Mouse (Mus musculus) liver, adult (tissue): ENCODE measurements around the gene Nsmce3.

ENCODE experiments used
- GATA4 ChIP-seq: IDR thresholded peaks from 2 replicates; pipeline ENCODE4 v1.6.1; 2014; ENCODE audit warnings: mild to moderate bottlenecking, low read length; ENCODE audit not compliant: insufficient replicate concordance

Nsmce3 gene

DNA sequence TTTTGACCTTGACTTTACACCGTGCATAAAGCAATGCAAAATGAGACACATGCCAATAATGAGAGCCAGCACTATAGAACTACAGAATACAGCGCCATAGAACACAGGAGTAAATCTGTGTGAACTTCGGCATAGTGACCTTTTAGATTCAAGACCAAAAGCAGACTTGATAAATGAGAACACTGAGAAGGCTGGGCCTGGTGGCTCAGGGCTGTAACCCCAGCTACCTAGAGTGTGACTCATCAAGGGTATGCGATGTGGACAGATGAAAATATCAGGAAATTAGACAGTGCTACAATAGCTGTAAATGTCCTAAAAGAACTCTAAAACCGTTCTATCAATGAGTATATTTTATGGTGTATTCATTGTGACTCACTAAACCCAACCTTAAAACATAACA is 7.6 kb upstream of the Nsmce3 start:
- no peak for TF ChIP-seq GATA4

DNA sequence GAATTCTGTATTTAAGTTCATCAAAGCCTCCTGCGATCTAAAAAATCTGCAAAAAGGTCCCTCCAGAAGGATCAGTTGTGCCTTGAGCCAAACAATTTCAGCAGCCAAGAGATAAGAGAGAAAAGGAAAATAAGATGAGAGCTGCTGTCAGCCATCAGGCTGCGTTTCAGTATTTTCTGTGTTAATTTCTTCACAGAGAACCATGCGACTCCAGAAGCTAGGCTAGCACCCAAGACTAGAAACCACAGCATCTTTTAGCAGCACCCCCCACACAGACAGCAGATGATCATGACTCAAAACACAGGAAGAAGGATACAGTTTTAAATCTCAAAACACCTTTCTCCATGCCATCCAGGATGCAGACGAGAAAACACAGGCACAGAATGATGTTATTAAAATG is 2.1 kb upstream of the Nsmce3 start:
- no peak for TF ChIP-seq GATA4

DNA sequence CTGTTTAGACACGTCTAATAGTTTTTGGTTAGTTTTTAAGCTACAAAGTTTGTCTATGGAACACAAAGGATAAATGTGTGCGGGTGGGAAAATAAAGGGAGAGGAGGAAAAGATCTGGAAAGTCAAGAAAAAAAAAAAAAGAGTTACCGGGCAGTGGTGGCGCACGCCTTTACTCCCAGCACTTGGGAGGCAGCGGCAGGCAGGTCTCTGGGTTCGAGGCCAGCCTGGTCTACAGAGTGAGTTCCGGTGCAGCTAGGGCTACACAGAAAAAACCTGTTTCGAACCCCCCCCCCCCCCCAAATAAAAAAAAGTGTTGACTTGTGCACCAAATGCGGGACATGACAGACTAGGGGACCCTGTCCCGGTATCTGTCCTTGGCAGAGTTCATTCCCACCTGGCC is 469 bp upstream of the Nsmce3 start:
- TF ChIP-seq GATA4 = no peak

DNA sequence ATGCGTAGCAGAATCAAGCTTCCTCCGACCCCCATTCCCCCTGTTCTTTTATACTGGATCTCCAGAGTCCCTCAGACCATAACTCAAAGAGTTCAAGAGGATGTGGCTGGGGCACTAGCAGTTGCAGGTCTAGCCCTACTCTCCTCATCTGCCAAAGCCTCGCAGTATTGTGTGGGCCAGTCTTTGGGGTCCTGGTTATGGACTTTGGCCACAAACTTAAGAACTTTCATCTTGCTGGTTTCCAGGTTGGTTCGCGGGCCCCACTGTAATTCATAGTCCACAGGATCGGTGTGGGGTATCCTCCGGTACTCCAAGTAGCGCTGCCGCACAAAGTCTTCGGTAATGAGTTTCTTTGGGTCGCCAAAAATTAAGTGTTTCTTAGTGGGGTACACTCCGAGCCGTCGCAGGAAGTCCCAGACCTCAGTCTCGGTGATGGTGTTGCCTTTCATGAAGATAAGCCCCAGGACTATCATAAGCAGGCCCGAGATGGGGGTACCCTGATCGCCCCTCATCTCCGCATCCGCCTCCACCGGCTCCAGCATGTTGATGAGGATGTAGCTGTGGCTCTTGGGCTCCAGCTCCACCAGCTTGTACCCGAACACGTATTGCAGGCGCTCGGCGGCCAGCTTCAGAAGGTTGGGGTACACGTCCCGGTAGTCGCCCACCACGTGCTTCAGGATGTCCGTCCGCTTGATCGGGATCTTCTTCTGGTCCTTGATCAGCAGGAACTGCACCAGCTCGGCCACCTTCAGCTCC is 632 bp downstream of the Nsmce3 start:
- TF ChIP-seq GATA4 = no peak

DNA sequence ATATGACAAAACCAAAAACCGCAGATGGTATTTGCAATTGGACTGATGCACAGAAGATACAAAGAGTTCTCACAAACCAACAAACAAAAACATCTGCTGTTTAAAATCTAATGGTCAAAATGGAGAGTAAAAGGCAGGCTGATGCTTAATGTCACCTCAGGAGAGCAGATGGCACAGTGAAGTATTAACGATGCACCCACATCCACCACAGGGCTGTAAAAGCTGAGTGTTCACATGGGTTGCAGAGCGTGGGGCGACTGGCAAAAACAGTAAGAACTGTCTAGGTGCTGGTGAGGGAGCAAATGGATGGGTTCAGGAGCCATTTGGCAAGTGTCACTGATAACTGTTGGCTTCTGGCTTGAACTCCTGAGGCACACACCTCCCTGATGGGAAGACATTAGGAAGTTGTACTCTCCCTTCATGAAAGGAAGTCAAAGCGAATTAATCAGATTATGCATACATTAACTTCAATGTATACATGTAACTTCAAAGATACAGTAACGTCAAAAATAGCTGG is 3.2 kb downstream of the Nsmce3 start:
- TF ChIP-seq GATA4 = no peak

GRCm38 (mm10) chr7:64863538-64863937 is 9.3 kb downstream of the Nsmce3 start:
- TF ChIP-seq GATA4 = no peak

DNA sequence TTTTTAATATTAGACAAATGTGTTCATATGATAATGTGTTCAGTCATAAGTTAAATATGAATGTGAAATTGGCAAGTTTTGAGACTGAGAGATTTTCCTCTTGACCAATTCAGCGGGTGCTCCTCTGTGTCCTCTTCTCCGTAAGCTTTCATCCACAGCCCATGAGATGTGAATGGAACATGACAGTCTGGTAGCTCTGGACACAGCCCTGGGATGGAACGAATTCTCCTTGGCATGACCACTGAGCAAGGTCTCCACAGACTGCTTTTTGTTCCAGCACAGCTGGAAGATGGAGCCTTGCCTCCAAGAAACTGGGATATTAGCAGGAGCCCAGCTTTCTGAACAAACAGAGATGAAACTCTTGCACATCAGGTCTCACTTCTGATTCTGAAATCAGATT is 9.8 kb downstream of the Nsmce3 start:
- no peak for TF ChIP-seq GATA4

GRCm38 (mm10) chr7:64856526-64857082 is 16.2 kb downstream of the Nsmce3 start:
- no peak for TF ChIP-seq GATA4

DNA sequence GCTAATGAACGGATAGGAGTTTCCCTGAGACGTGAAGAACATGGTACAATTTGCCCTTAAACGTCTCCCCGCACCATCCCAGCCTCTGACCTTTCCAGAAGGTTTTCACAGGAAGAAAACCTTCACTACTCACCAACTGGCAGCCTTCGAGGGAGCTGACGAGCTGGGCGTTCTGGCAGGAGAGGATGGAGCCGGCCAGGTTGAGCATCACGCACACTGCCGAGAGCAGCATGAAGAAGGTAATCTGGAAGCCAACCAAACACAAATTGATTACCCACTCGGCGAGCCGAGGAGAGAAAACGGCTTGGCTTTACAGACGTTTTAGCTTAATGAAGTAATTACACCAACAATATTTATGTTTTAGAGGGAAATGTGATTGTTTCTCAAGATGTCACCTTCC is 16.8 kb downstream of the Nsmce3 start:
- no peak for TF ChIP-seq GATA4

- no peak for TF ChIP-seq GATA4
These were observed 17.3 kb downstream of the Nsmce3 start for GRCm38 (mm10) chr7:64855389-64855927.

GRCm38 (mm10) chr7:64850791-64851190 is 22.0 kb downstream of the Nsmce3 start:
- TF ChIP-seq GATA4 = no peak

DNA sequence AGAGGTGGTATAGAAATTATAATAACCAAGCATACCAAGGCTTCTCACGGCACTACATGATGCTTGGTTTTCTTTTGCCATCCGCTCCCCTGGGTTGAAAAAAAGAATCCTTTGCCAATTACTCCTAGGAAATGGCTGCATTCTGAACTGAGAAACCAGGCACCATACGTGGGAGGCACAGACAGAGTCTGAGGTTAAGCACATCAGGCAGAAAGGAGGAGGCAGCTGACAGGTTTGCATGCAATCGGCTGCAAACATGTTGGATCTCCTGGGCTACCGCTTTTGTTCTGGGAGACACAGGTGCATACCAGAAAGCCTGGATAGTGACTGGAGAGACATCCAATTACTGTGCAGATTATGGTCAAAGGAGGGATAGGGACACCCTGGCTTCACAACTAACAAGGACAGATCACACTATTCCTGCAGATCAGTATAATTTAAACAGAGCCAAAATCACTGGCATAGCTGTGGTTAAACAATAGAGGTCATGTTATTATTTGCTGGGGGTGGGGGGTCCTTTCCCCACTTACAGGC is 25.4 kb downstream of the Nsmce3 start:
- TF ChIP-seq GATA4 = no peak

DNA sequence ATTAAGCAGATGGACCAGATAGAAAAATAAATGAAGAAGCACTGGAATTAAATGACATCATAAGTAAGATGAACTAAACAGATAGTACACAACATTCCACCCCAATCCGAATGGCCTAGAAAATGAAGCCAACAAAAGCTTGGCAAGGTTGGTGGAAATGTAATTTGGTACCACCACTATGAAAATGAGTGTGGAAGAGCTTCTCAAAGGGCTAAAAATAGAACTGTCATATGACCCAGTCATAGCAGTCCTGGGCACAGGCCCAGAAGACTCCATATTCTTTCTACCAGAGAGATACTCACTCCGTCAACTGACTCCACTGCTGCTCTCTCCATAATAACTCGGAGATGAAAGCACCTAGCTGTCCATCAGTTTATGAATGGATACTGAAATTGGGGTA is 26.7 kb downstream of the Nsmce3 start:
- no peak for TF ChIP-seq GATA4

DNA sequence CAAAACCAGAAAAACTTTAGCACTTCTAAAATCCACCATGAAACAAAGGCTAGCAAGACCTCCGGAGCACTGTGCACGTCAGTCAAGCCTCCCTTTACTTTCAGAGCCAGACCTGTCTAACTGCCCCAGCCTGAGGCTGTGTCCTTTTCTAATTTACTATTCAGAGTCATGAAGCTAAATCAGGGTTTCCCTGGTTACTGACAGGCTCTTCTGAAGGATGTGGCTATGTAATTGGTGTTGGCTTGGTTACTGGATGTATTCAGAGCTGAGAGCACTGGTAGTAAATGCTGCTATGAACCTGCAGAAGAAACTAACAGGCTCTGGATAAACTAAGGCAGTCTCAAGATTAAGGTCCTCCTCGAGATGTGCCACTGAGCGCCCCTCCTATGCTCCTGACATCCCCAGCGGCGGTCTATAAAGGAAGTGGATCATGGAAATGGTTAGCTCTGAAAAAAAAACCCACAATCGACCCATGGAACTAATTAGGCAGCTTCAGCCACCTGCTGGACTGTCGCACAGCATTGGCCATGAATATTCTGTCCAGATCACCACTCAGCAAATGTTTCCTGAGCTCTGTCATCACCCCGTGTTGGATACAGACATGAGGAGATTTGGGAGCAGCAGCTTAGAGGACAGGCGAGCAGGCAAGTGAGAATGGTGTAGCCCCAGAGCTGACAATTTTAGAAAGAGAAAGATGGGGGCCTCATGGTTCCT is 31.7 kb downstream of the Nsmce3 start:
- TF ChIP-seq GATA4 = no peak

GRCm38 (mm10) chr7:64840576-64840895 is 32.3 kb downstream of the Nsmce3 start:
- TF ChIP-seq GATA4 = no peak
